21 mouse cellular contexts compared by ENCODE assay signal in the genomic region with DNA sequence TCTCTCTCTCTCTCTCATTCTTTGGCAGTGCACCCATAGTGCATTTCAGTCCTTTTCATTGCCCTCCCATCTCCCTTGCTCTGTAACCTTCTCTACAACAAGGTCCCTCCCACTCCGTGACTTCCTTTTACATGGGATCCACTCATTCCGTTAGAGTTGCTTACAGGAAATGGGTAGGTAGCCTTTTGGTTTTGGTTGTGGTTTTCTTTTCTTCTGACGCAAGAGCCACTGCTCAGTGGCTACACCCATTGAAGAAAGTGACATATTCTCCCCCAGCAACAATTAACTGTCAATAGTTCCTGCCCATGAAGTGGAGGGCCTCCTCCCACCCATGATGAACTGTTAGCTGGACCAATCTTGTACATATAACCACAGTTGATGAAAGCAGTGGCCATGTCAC.
DNase-seq lines count a peak whose midpoint lies in the region; ATAC-seq and TF ChIP-seq lines count a peak whose summit lies in the region.
"Had no signal": no experiment of that assay in that cellular context is flagged by ENCODE, and none has a peak within 500 bp of the region (broad histone marks: within the 10 kb centered on the region; RNA-seq: fewer than 3 reads in every experiment).

No protein-coding gene starts in this region.

- TF ChIP-seq POLR2A in MEL (IDR thresholded peaks at IDR 0.05; ENCODE audit: control insufficient read depth in 1 of 2, insufficient read depth in 1 of 2, low read depth in 1 of 2, low read length in 2 of 2, poor library complexity in 1 of 2), result no peak

- no peak for DNase-seq in midbrain, embryonic 14.5 days
- DNase-seq in MEL (ENCODE audit: low read depth, low spot score), result no peak
- DNase-seq in monocyte, adult 2 months (ENCODE audit: low read depth in 1 of 2, low spot score in 2 of 2), result peak; percentile 7 to 10
- DNase-seq in left cerebral cortex, postnatal 25 days (ENCODE audit: low spot score in 2 of 2), result no peak
- no peak for DNase-seq in left cerebral cortex, postnatal 14 days (ENCODE audit: low spot score in 2 of 2)
- DNase-seq in cerebellum, postnatal 25 days, result no peak
- DNase-seq: adrenal gland, postnatal 25 days; cerebellum, postnatal 10 days; gastrocnemius, postnatal 10 days; kidney, adult 8-10 months; kidney, postnatal 4 days; lung, postnatal 14 days had no signal

- no peak for TF ChIP-seq RAD21 in MEL (IDR thresholded peaks at IDR 0.05; ENCODE audit: low read depth, low read length)

- TF ChIP-seq CTCF in MEL (IDR thresholded peaks at IDR 0.05 in 2 of 3, conservative IDR thresholded peaks at IDR 0.05 in 1 of 3; ENCODE audit: control insufficient read depth in 1 of 3, insufficient read depth in 1 of 3, low read depth in 2 of 3, low read length in 3 of 3, poor library complexity in 1 of 3, severe bottlenecking in 1 of 3), result no peak

- no peak overlapping the region for H3K4me2 ChIP-seq in midbrain, embryonic 13.5 days (replicated peaks)
- no peak overlapping the region for H3K4me2 ChIP-seq in midbrain, embryonic 14.5 days (ENCODE audit: low read length)
- no peak overlapping the region for H3K4me2 ChIP-seq in forebrain, embryonic 15.5 days (replicated peaks)
- H3K4me2 ChIP-seq: limb, embryonic 12.5 days; liver, embryonic 15.5 days; midbrain, embryonic 12.5 days had no signal

- peaks cover 28% of the 10 kb centered on the region for H3K4me1 ChIP-seq in midbrain, embryonic 13.5 days (replicated peaks)
- H3K4me1 ChIP-seq in midbrain, embryonic 14.5 days (ENCODE audit: control insufficient read depth, insufficient read depth, low read length), result peaks cover 11% of the 10 kb centered on the region
- peaks cover 6 to 12% of the 10 kb centered on the region in 2 experiments for H3K4me1 ChIP-seq in MEL (ENCODE audit: control insufficient read depth in 1 of 2, insufficient read depth in 2 of 2, low read length in 2 of 2)
- peaks cover 39% of the 10 kb centered on the region for H3K4me1 ChIP-seq in forebrain, embryonic 15.5 days
- H3K4me1 ChIP-seq: limb, embryonic 12.5 days had no signal

- ATAC-seq in midbrain, embryonic 13.5 days, result no peak
- ATAC-seq in midbrain, embryonic 14.5 days (ENCODE audit: low FRiP score, low TSS enrichment), result no peak
- ATAC-seq in forebrain, embryonic 15.5 days (replicated peaks), result no peak

- no peaks in the 10 kb centered on the region; the same call in 1 of the 2 replicates for H3K79me2 ChIP-seq in MEL (ENCODE audit: control insufficient read depth, insufficient read depth, low read length, poor library complexity)

- no peak overlapping the region for H3K4me3 ChIP-seq in midbrain, embryonic 13.5 days (replicated peaks)
- H3K4me3 ChIP-seq in midbrain, embryonic 14.5 days (replicated peaks; ENCODE audit: low read depth, low read length), result no peak overlapping the region
- no peak overlapping the region for H3K4me3 ChIP-seq in MEL (ENCODE audit: control insufficient read depth in 1 of 2, insufficient read depth in 1 of 2, low read depth in 2 of 2, low read length in 2 of 2)
- H3K4me3 ChIP-seq in forebrain, embryonic 15.5 days, result no peak overlapping the region
- H3K4me3 ChIP-seq: embryonic facial prominence, embryonic 10.5 days; erythroblast, embryonic 14.5 days; heart, embryonic 10.5 days; limb, embryonic 12.5 days; liver, embryonic 15.5 days; midbrain, embryonic 12.5 days had no signal

- intact Hi-C loops in left cerebral cortex, postnatal 25 days (cut with DNase I), result no loop called here
- intact Hi-C loops in left cerebral cortex, postnatal 14 days (cut with DNase I), result no loop called here

- H3K36me3 ChIP-seq in midbrain, embryonic 13.5 days, result no peaks in the 10 kb centered on the region
- H3K36me3 ChIP-seq in midbrain, embryonic 14.5 days (ENCODE audit: control insufficient read depth, insufficient read depth, low read length), result no peaks in the 10 kb centered on the region
- H3K36me3 ChIP-seq in MEL (ENCODE audit: control insufficient read depth in 1 of 2, insufficient read depth in 2 of 2, low read length in 2 of 2), result peaks cover 0 to 7% of the 10 kb centered on the region in 2 experiments; a peak in 2 of 4 replicates
- no peaks in the 10 kb centered on the region for H3K36me3 ChIP-seq in forebrain, embryonic 15.5 days
- H3K36me3 ChIP-seq: embryonic facial prominence, embryonic 10.5 days; heart, embryonic 10.5 days; limb, embryonic 12.5 days; liver, embryonic 15.5 days; midbrain, embryonic 12.5 days had no signal

- 93% methylated on average over 3 of the region's 3 CpGs for WGBS in midbrain, embryonic 13.5 days
- 89% methylated on average over 3 of the region's 3 CpGs for WGBS in midbrain, embryonic 14.5 days
- WGBS in forebrain, embryonic 15.5 days, result 82% methylated on average over 3 of the region's 3 CpGs

- TF ChIP-seq EP300 in MEL (IDR thresholded peaks at IDR 0.05; ENCODE audit: low read depth in 1 of 2, low read length in 2 of 2), result no peak

- H3K27me3 ChIP-seq in midbrain, embryonic 13.5 days, result no peaks in the 10 kb centered on the region
- no peaks in the 10 kb centered on the region for H3K27me3 ChIP-seq in midbrain, embryonic 14.5 days (ENCODE audit: control insufficient read depth, insufficient read depth, low read length)
- no peaks in the 10 kb centered on the region; a peak in 1 of 4 replicates for H3K27me3 ChIP-seq in MEL (ENCODE audit: control insufficient read depth in 1 of 2, insufficient read depth in 2 of 2, low read length in 2 of 2)
- H3K27me3 ChIP-seq in forebrain, embryonic 15.5 days, result no peaks in the 10 kb centered on the region
- H3K27me3 ChIP-seq: limb, embryonic 12.5 days; liver, embryonic 15.5 days; midbrain, embryonic 12.5 days had no signal

- H3K9ac ChIP-seq in midbrain, embryonic 13.5 days (replicated peaks), result no peak overlapping the region
- no peak overlapping the region for H3K9ac ChIP-seq in midbrain, embryonic 14.5 days (replicated peaks; ENCODE audit: low read length)
- H3K9ac ChIP-seq in MEL (ENCODE audit: control insufficient read depth, low read depth, low read length, poor library complexity, severe bottlenecking), result no peak overlapping the region
- no peak overlapping the region for H3K9ac ChIP-seq in forebrain, embryonic 15.5 days (replicated peaks)
- H3K9ac ChIP-seq: limb, embryonic 12.5 days; liver, embryonic 15.5 days; midbrain, embryonic 12.5 days had no signal

- 0 out of 2 replicates have a peak overlapping the region, but pooled peaks have one; percentile 44 for H3K27ac ChIP-seq in midbrain, embryonic 13.5 days
- no peak overlapping the region for H3K27ac ChIP-seq in midbrain, embryonic 14.5 days (replicated peaks; ENCODE audit: low read depth, low read length)
- H3K27ac ChIP-seq in MEL (ENCODE audit: control insufficient read depth, low read depth, low read length), result peak overlapping the region; percentile 25; the same call in 1 of the 2 replicates
- peak overlapping the region; percentile 83 for H3K27ac ChIP-seq in forebrain, embryonic 15.5 days (replicated peaks)
- H3K27ac ChIP-seq: embryonic facial prominence, embryonic 10.5 days; heart, embryonic 10.5 days; hindbrain, postnatal 0 days; limb, embryonic 12.5 days; liver, embryonic 15.5 days; midbrain, embryonic 12.5 days had no signal

- no peaks in the 10 kb centered on the region for H3K9me3 ChIP-seq in midbrain, embryonic 13.5 days
- H3K9me3 ChIP-seq in midbrain, embryonic 14.5 days (ENCODE audit: control insufficient read depth, low read length), result no peaks in the 10 kb centered on the region
- no peaks in the 10 kb centered on the region for H3K9me3 ChIP-seq in MEL (replicated peaks; ENCODE audit: insufficient read depth, low read length)
- H3K9me3 ChIP-seq in forebrain, embryonic 15.5 days, result no peaks in the 10 kb centered on the region
- H3K9me3 ChIP-seq: embryonic facial prominence, embryonic 10.5 days; heart, embryonic 10.5 days; limb, embryonic 12.5 days; liver, embryonic 15.5 days; midbrain, embryonic 12.5 days had no signal

TF ChIP-seq in MEL, 35 proteins besides CTCF, POLR2A, EP300 and RAD21:
- TF ChIP-seq NRF1 (IDR thresholded peaks at IDR 0.05; ENCODE audit: insufficient read depth, low read depth, low read length, poor library complexity, severe bottlenecking), result no peak
- no peak for TF ChIP-seq GATA1 (IDR thresholded peaks at IDR 0.05; ENCODE audit: low read depth, low read length)
- TF ChIP-seq ETS1 (IDR thresholded peaks at IDR 0.05; ENCODE audit: low read depth, low read length), result peak; percentile 38; the same call in 1 of the 2 replicates
- TF ChIP-seq RCOR1 (IDR thresholded peaks at IDR 0.05; ENCODE audit: low read depth, low read length), result no peak
- no peak for TF ChIP-seq SIN3A (IDR thresholded peaks at IDR 0.05; ENCODE audit: low read length)

Comparison
In these comparisons a context has a peak if more than half of its experiments do, and no peak if none do; other contexts are left out.
1. DNase-seq: peak in monocyte, adult 2 months (2 of 2); none in midbrain, embryonic 14.5 days (single experiment), MEL (single experiment), left cerebral cortex, postnatal 25 days (0 of 2), left cerebral cortex, postnatal 14 days (0 of 2) and cerebellum, postnatal 25 days (0 of 2).